Mouse (Mus musculus): ENCODE measurements around the gene Tmem184b. TPM values are rescaled to one million over a fixed set of nuclear protein-coding genes. Genes with fewer than 3 reads are reported as not detected.
A peak's percentile ranks its signal among the peaks of the same experiment; 100 is the strongest.

The Tmem184b gene
- polyA plus RNA-seq, 1 experiment from 2014 or later, result 42.4 TPM

DNA sequence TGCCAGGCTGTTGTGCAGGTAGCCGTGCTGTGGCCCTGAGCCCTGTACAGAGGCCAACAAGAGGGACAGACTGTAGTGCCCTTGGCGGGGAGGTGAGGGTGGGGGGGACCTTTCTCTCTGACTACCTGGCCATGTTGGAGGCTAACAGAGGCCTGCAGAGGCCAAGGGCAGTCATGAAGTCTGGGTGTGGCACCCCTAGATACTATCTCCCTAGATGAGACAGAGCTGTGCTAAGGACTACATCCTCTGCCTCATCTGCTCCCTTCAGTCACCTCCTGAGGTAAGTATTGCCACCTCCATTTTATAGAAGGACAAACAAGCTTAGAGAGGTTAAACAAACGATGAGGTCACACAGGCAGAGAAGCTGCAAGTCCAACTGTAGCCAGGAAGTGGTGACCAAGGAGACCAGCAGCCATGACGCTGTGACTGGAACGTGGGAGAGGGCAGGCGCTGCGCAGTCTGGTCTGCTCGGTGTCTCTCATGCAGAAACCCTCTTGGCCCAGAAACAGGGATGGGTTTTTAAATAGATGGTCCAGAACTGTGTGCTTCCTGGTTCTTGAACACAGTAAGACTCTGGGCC is 34.4 kb downstream of the Tmem184b start:
- H3K4me3 ChIP-seq (ENCODE audit: low read length), result no peak overlapping the region
- ATAC-seq, result no peak
- H3K9ac ChIP-seq (ENCODE audit: low read depth, low read length), result no peak overlapping the region
- H3K4me1 ChIP-seq (ENCODE audit: control insufficient read depth, insufficient read depth, low read depth, low read length), result no peaks in the 10 kb centered on the region
- peaks cover 21% of the 10 kb centered on the region for H3K36me3 ChIP-seq (ENCODE audit: control insufficient read depth, insufficient read depth, low read length)
- H3K9me3 ChIP-seq (ENCODE audit: control insufficient read depth, low read length), result no peaks in the 10 kb centered on the region
- no peaks in the 10 kb centered on the region for H3K27me3 ChIP-seq (replicated peaks; ENCODE audit: control insufficient read depth, insufficient read depth, low read length)
- H3K4me2 ChIP-seq (ENCODE audit: low read length), result no peak overlapping the region
- WGBS, result 90% methylated on average over 8 of the region's 8 CpGs
- H3K27ac ChIP-seq (ENCODE audit: low read depth, low read length), result no peak overlapping the region

DNA sequence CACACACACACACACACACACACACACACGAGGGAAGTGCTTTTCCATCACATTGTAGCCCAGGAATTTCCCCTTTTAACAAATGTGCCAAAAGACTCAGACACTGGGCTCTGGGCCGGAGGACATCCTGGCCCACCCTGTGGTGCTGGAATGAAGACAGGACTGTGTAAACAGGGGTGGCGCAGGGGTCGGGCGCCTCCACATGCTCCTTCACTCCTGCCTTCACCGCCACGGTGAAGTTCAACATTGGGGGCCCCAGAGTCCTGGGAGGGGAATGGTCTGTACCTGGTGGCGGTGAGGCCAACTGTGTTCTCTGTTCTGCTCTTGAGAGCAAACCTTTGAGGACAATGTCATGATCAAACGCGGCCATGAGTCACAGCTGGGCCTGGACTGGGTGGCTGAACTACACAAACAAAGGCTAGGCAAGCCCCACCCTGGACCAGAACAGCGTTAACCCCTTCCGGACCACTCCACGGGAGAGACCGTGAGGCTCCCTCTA is 35.0 kb downstream of the Tmem184b start:
- H3K4me1 ChIP-seq (ENCODE audit: control insufficient read depth, insufficient read depth, low read depth, low read length), result no peaks in the 10 kb centered on the region
- no peak; the same call in 1 of the 2 replicates for ATAC-seq
- peaks cover 25% of the 10 kb centered on the region for H3K36me3 ChIP-seq (ENCODE audit: control insufficient read depth, insufficient read depth, low read length)
- no peak overlapping the region for H3K4me2 ChIP-seq (ENCODE audit: low read length)
- no peaks in the 10 kb centered on the region for H3K9me3 ChIP-seq (ENCODE audit: control insufficient read depth, low read length)
- 67% methylated on average over 14 of the region's 14 CpGs for WGBS
- no peak overlapping the region for H3K9ac ChIP-seq (ENCODE audit: low read depth, low read length)
- H3K27ac ChIP-seq (ENCODE audit: low read depth, low read length), result no peak overlapping the region
- no peak overlapping the region for H3K4me3 ChIP-seq (ENCODE audit: low read length)
- H3K27me3 ChIP-seq (replicated peaks; ENCODE audit: control insufficient read depth, insufficient read depth, low read length), result no peaks in the 10 kb centered on the region

DNA sequence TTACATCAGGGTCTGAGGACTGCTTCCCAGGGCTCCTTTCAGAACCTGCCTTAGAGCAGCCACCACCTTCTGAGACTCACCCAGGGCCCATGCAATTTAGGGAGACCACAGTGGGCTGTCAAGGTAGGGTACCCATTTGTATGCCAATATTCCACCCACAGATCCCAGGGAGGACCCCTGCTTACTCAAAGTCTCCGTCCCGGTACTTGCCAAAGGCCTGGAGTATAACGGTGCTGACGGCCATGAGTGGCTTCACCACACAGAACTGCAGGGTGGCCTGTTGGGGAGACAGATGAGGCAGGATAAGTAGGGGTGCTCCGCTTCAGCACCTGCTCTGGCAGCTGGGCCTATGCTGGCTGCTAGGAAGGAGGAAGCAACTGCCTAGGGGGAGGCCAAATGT is 37.0 kb downstream of the Tmem184b start:
- no peak overlapping the region for H3K27ac ChIP-seq (ENCODE audit: low read depth, low read length)
- no peak overlapping the region for H3K9ac ChIP-seq (ENCODE audit: low read depth, low read length)
- no peaks in the 10 kb centered on the region for H3K9me3 ChIP-seq (ENCODE audit: control insufficient read depth, low read length)
- H3K4me1 ChIP-seq (ENCODE audit: control insufficient read depth, insufficient read depth, low read depth, low read length), result no peaks in the 10 kb centered on the region
- WGBS, result 92% methylated on average over 5 of the region's 5 CpGs
- H3K4me3 ChIP-seq (ENCODE audit: low read length), result no peak overlapping the region
- peaks cover 35% of the 10 kb centered on the region for H3K36me3 ChIP-seq (ENCODE audit: control insufficient read depth, insufficient read depth, low read length)
- no peaks in the 10 kb centered on the region for H3K27me3 ChIP-seq (replicated peaks; ENCODE audit: control insufficient read depth, insufficient read depth, low read length)
- H3K4me2 ChIP-seq (ENCODE audit: low read length), result no peak overlapping the region
- no peak for ATAC-seq

DNA sequence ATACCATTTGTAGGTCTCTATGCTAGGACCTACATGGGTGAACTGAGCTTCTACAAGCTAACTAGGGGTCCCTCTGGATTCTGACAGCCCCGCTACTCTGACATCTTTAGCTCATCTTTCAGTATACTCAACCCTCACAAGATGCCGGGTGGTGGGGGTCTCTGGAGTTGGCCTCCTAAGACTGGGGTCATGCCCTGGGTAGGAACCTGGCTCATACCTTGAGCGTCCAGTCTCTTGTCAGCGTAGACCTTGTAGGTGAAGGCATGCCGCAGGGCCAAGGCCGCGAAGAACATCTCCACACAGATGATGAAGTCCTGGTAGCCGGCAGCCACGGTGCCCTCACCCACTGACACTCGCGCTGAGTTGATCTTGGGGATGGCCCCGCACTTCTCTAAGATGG is 38.3 kb downstream of the Tmem184b start:
- no peaks in the 10 kb centered on the region for H3K4me1 ChIP-seq (ENCODE audit: control insufficient read depth, insufficient read depth, low read depth, low read length)
- H3K36me3 ChIP-seq (ENCODE audit: control insufficient read depth, insufficient read depth, low read length), result peaks cover 35% of the 10 kb centered on the region
- no peaks in the 10 kb centered on the region for H3K9me3 ChIP-seq (ENCODE audit: control insufficient read depth, low read length)
- H3K27ac ChIP-seq (ENCODE audit: low read depth, low read length), result no peak overlapping the region
- no peak overlapping the region for H3K9ac ChIP-seq (ENCODE audit: low read depth, low read length)
- H3K4me3 ChIP-seq (ENCODE audit: low read length), result no peak overlapping the region
- 98% methylated on average over 12 of the region's 12 CpGs for WGBS
- H3K4me2 ChIP-seq (ENCODE audit: low read length), result no peak overlapping the region
- H3K27me3 ChIP-seq (replicated peaks; ENCODE audit: control insufficient read depth, insufficient read depth, low read length), result no peaks in the 10 kb centered on the region
- no peak for ATAC-seq

DNA sequence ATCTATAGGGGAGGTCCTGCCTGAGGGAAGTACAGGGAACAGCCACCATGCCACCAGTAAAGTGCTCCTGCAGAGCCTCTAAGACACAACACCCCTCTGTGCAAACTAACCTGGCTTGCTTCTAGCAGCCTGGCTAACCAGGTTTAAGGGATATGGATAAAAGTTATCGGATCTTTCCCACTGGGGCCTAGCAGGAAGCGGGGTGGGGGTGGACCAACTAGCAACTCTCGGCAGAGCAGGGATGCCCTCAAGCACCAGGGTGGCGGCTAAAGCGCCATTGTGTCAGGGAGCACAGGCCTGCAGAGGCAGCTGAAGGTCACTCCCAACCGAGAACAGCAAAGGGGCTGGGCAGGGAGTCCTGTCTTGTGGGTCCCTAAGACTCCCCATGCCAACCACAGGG is 39.2 kb downstream of the Tmem184b start:
- Histone ChIP-seq H3K4me3 (ENCODE audit: low read length) (no peak overlapping the region), H3K9ac (ENCODE audit: low read depth, low read length) (no peak overlapping the region), H3K9me3 (ENCODE audit: control insufficient read depth, low read length) (no peaks in the 10 kb centered on the region), H3K27ac (ENCODE audit: low read depth, low read length) (no peak overlapping the region), H3K4me2 (ENCODE audit: low read length) (no peak overlapping the region), H3K36me3 (ENCODE audit: control insufficient read depth, insufficient read depth, low read length) (peaks cover 31% of the 10 kb centered on the region), H3K4me1 (ENCODE audit: control insufficient read depth, insufficient read depth, low read depth, low read length) (no peaks in the 10 kb centered on the region), H3K27me3 (replicated peaks; ENCODE audit: control insufficient read depth, insufficient read depth, low read length) (no peaks in the 10 kb centered on the region)
- 77% methylated on average over 6 of the region's 6 CpGs for WGBS
- no peak for ATAC-seq

DNA sequence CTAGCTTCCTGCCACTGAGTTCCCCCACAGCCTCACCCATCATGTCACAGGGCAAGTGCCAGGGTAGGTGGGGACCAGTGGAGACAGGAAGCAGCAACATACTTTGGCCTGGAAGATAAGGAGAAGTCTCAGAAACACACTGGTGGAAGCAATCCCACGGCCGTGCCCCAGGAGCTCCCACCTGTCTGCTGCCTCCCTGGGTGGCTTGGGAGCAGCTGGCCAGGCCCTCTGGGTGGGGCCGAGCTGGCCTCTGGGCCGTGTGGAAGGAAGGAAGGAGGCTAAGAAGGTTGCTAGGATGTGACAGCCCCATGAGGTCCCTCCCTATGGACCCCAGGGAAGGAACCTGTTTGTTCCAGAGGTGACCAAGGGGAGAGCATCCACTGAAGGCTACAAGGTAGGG is 42.3 kb downstream of the Tmem184b start:
- ATAC-seq, result no peak
- no peak overlapping the region for H3K9ac ChIP-seq (ENCODE audit: low read depth, low read length)
- no peak overlapping the region for H3K27ac ChIP-seq (ENCODE audit: low read depth, low read length)
- H3K4me1 ChIP-seq (ENCODE audit: control insufficient read depth, insufficient read depth, low read depth, low read length), result peaks cover 11% of the 10 kb centered on the region
- 71% methylated on average over 4 of the region's 4 CpGs for WGBS
- H3K4me2 ChIP-seq (ENCODE audit: low read length), result no peak overlapping the region
- H3K4me3 ChIP-seq (ENCODE audit: low read length), result no peak overlapping the region
- H3K27me3 ChIP-seq (replicated peaks; ENCODE audit: control insufficient read depth, insufficient read depth, low read length), result 0 out of 2 replicates have a peak, but pooled peaks cover 5% of the 10 kb centered on the region
- H3K9me3 ChIP-seq (ENCODE audit: control insufficient read depth, low read length), result no peaks in the 10 kb centered on the region
- H3K36me3 ChIP-seq (ENCODE audit: control insufficient read depth, insufficient read depth, low read length), result peaks cover 29% of the 10 kb centered on the region

DNA sequence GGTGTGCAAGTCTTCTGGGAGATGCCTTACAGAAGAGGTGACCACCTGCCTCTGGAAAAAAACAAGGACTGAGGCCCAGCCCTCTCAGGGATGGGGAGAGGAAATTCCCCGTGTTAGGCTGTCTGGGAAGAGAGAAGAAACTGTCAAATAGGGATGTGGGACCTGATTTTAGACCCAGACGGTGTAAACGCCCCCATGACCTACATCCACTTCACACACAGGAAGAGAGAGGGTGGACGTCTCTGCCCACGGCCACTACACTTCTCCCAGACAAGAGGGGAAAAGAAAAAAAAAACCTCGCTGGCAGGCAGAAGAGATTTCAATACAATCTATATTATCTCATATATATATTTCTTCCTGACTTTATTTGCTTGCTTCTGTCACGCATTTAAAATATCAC is 43.0 kb downstream of the Tmem184b start:
- ATAC-seq, result no peak
- Histone ChIP-seq H3K27ac (ENCODE audit: low read depth, low read length) (no peak overlapping the region), H3K4me3 (ENCODE audit: low read length) (no peak overlapping the region), H3K27me3 (replicated peaks; ENCODE audit: control insufficient read depth, insufficient read depth, low read length) (0 out of 2 replicates have a peak, but pooled peaks cover 5% of the 10 kb centered on the region), H3K4me2 (ENCODE audit: low read length) (no peak overlapping the region), H3K9me3 (ENCODE audit: control insufficient read depth, low read length) (no peaks in the 10 kb centered on the region), H3K4me1 (ENCODE audit: control insufficient read depth, insufficient read depth, low read depth, low read length) (peaks cover 11% of the 10 kb centered on the region), H3K36me3 (ENCODE audit: control insufficient read depth, insufficient read depth, low read length) (peaks cover 24% of the 10 kb centered on the region), H3K9ac (ENCODE audit: low read depth, low read length) (no peak overlapping the region)
- 71% methylated on average over 7 of the region's 7 CpGs for WGBS

DNA sequence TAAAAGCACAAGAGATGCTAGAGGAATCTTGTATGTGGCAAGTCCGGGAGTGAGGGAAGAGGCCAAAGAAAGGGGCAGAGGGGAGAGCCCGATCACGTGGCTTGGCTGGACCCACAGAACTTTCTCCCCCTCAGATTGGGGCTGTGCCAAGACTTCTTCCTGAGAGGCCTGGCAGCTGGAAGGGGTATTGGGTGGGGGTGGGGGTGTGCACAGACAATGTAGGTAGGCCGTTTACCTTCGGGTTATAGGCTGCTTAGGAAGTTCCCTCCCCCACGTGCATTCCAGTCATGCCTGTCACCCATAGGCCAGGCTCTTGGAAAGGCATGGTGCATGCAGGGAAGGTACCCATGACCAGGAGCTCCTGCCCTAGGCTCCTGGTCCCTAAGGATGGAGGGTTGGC is 43.4 kb downstream of the Tmem184b start:
- WGBS, result 40% methylated on average over 6 of the region's 6 CpGs
- no peaks in the 10 kb centered on the region for H3K9me3 ChIP-seq (ENCODE audit: control insufficient read depth, low read length)
- H3K36me3 ChIP-seq (ENCODE audit: control insufficient read depth, insufficient read depth, low read length), result peaks cover 20% of the 10 kb centered on the region
- no peak for ATAC-seq
- no peak overlapping the region for H3K9ac ChIP-seq (ENCODE audit: low read depth, low read length)
- H3K27ac ChIP-seq (ENCODE audit: low read depth, low read length), result no peak overlapping the region
- H3K27me3 ChIP-seq (replicated peaks; ENCODE audit: control insufficient read depth, insufficient read depth, low read length), result 0 out of 2 replicates have a peak, but pooled peaks cover 5% of the 10 kb centered on the region
- no peak overlapping the region for H3K4me2 ChIP-seq (ENCODE audit: low read length)
- no peak overlapping the region for H3K4me3 ChIP-seq (ENCODE audit: low read length)
- H3K4me1 ChIP-seq (ENCODE audit: control insufficient read depth, insufficient read depth, low read depth, low read length), result peaks cover 11% of the 10 kb centered on the region

DNA sequence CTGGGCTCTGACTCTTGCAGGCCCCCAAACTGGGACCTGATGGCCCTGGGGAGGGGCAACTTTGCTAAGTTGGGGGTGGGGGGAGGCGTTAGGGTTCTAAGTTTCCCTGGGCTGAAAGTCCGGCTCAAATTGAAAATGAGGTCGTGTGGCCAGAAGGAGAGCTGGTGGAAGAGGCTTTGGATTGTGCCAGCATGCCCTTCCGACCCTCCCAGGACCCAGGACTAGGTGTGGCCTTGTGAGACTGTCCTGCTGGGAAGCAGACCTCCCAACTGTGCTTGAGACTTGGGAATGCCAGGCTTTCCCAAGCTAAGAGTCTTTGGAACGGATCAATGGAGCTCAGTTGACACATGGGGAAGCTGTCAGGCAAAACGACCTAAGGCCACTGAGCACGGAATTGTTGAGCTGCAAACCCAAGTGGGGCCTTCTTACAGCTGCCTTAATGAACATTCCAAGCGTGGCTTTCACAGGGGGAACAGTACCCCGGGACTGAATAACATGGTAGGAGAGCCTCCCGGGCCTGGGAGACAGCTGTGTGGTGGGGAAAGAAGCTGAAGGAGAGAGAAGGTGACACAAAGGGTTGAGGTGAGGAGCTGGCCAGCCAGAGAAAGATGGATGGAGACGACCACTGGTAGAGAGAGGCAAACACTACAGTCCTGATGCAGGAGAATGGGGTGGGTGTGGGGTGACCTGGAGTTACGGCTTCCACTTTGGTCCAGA is 45.2 kb downstream of the Tmem184b start:
- Histone ChIP-seq H3K36me3 (ENCODE audit: control insufficient read depth, insufficient read depth, low read length) (peaks cover 9% of the 10 kb centered on the region), H3K9me3 (ENCODE audit: control insufficient read depth, low read length) (no peaks in the 10 kb centered on the region), H3K4me3 (ENCODE audit: low read length) (peak overlapping the region; percentile 49; the same call in 1 of the 2 replicates), H3K9ac (ENCODE audit: low read depth, low read length) (no peak overlapping the region; the same call in 1 of the 2 replicates), H3K4me2 (ENCODE audit: low read length) (peak overlapping the region; percentile 99), H3K27ac (ENCODE audit: low read depth, low read length) (no peak overlapping the region), H3K4me1 (ENCODE audit: control insufficient read depth, insufficient read depth, low read depth, low read length) (peaks cover 11% of the 10 kb centered on the region), H3K27me3 (replicated peaks; ENCODE audit: control insufficient read depth, insufficient read depth, low read length) (0 out of 2 replicates have a peak, but pooled peaks cover 5% of the 10 kb centered on the region)
- WGBS, result 37% methylated on average over 12 of the region's 12 CpGs
- no peak; the same call in 1 of the 2 replicates for ATAC-seq

Measured in hindbrain, embryonic 16.5 days (tissue).